In genomic region chr12:71981250-71981649, GRCm38 (mm10) we compare ENCODE assay signal across 10 mouse cellular contexts.
DNase-seq lines count a peak whose midpoint lies in the region; ATAC-seq and TF ChIP-seq lines count a peak whose summit lies in the region.
"Had no signal": no experiment of that assay in that cellular context is flagged by ENCODE, and none has a peak within 500 bp of the region (broad histone marks: within the 10 kb centered on the region; RNA-seq: fewer than 3 reads in every experiment).

No protein-coding gene starts in this region.

- peak; percentile 15 for TF ChIP-seq RAD21 in CH12.LX (IDR thresholded peaks at IDR 0.05; ENCODE audit: low read depth, low read length)

- dilution Hi-C loops in CH12.LX (cut with MboI; ENCODE audit: extremely low pct_ligation_motif_present, extremely low pct_unique_long_range_greater_than_20kb, low sequenced_read_pairs) = no loop called here

- H3K9me3 ChIP-seq in kidney, postnatal 0 days (replicated peaks; ENCODE audit: low read length) = no peaks in the 10 kb centered on the region
- H3K9me3 ChIP-seq in kidney, embryonic 15.5 days (replicated peaks) = no peaks in the 10 kb centered on the region
- no peaks in the 10 kb centered on the region for H3K9me3 ChIP-seq in CH12.LX (replicated peaks; ENCODE audit: low read length)
- no peaks in the 10 kb centered on the region for H3K9me3 ChIP-seq in embryonic facial prominence, embryonic 15.5 days (replicated peaks)
- no peaks in the 10 kb centered on the region for H3K9me3 ChIP-seq in heart, postnatal 0 days (replicated peaks; ENCODE audit: control insufficient read depth, low read length)

- TF ChIP-seq POLR2A in CH12.LX (IDR thresholded peaks at IDR 0.05; ENCODE audit: low read depth, low read length) = no peak

- H3K9ac ChIP-seq in kidney, postnatal 0 days (ENCODE audit: low read depth, low read length) = no peak overlapping the region
- H3K9ac ChIP-seq in kidney, embryonic 15.5 days = no peak overlapping the region
- H3K9ac ChIP-seq in CH12.LX (ENCODE audit: insufficient read depth, low read depth) = no peak overlapping the region
- no peak overlapping the region for H3K9ac ChIP-seq in embryonic facial prominence, embryonic 15.5 days
- H3K9ac ChIP-seq in heart, postnatal 0 days (replicated peaks; ENCODE audit: low read depth, low read length) = no peak overlapping the region

- H3K79me2 ChIP-seq in CH12.LX (replicated peaks; ENCODE audit: control insufficient read depth, extremely low read depth, insufficient read depth, poor library complexity, severe bottlenecking) = no peaks in the 10 kb centered on the region

- TF ChIP-seq EP300 in CH12.LX (IDR thresholded peaks at IDR 0.05; ENCODE audit: low read length) = no peak
- TF ChIP-seq EP300 in heart, postnatal 0 days (IDR thresholded peaks at IDR 0.05; ENCODE audit: low read depth) = no peak

- TF ChIP-seq CTCF in kidney, postnatal 0 days (IDR thresholded peaks at IDR 0.05; ENCODE audit: low read depth) = no peak
- TF ChIP-seq CTCF in CH12.LX (conservative IDR thresholded peaks at IDR 0.05 in 1 of 2, IDR thresholded peaks at IDR 0.05 in 1 of 2; ENCODE audit: low read depth in 2 of 2, low read length in 2 of 2) = 0 out of 4 replicates have a peak, but pooled peaks of 1 of the 2 experiments have one; percentile 11
- TF ChIP-seq CTCF in heart, postnatal 0 days (IDR thresholded peaks at IDR 0.05; ENCODE audit: low read depth) = no peak

- no peak overlapping the region for H3K4me3 ChIP-seq in kidney, postnatal 0 days (replicated peaks; ENCODE audit: low read depth, low read length)
- no peak overlapping the region for H3K4me3 ChIP-seq in kidney, embryonic 15.5 days (replicated peaks)
- no peak overlapping the region for H3K4me3 ChIP-seq in CH12.LX (replicated peaks in 1 of 3; ENCODE audit: low read depth in 2 of 3, low read length in 2 of 3, poor library complexity in 1 of 3)
- no peak overlapping the region for H3K4me3 ChIP-seq in embryonic facial prominence, embryonic 15.5 days (replicated peaks)
- no peak overlapping the region for H3K4me3 ChIP-seq in heart, postnatal 0 days (ENCODE audit: low read depth, low read length)

- peak; percentile 18 for DNase-seq in kidney, postnatal 0 days (ENCODE audit: low spot score)
- no peak for DNase-seq in CH12.LX (ENCODE audit: extremely low read depth)
- DNase-seq in heart, postnatal 0 days (ENCODE audit: low spot score) = peak; percentile 74
- no peak for DNase-seq in testis, postnatal 14 days (ENCODE audit: low spot score)
- no peak for DNase-seq in adrenal gland, adult 8-10 months
- DNase-seq: adrenal gland, adult 2 months; gastrocnemius, postnatal 36 days had no signal

- H3K36me3 ChIP-seq in kidney, postnatal 0 days (ENCODE audit: insufficient read depth, low read length) = peaks cover 23% of the 10 kb centered on the region
- peaks cover 59% of the 10 kb centered on the region for H3K36me3 ChIP-seq in kidney, embryonic 15.5 days
- peaks cover 36 to 89% of the 10 kb centered on the region in 2 experiments for H3K36me3 ChIP-seq in CH12.LX (replicated peaks in 1 of 2; ENCODE audit: control insufficient read depth in 1 of 2, insufficient read depth in 1 of 2, low read length in 1 of 2)
- H3K36me3 ChIP-seq in embryonic facial prominence, embryonic 15.5 days = peaks cover 34% of the 10 kb centered on the region
- peaks cover 68% of the 10 kb centered on the region for H3K36me3 ChIP-seq in heart, postnatal 0 days (replicated peaks; ENCODE audit: control insufficient read depth, insufficient read depth, low read length)

- in situ Hi-C loops in CH12.LX (cut with MboI; ENCODE audit: low pct_ligation_motif_present, low pct_unique_long_range_greater_than_20kb, low sequenced_read_pairs) = no loop called here

- H3K27me3 ChIP-seq in kidney, postnatal 0 days (ENCODE audit: insufficient read depth, low read length) = no peaks in the 10 kb centered on the region
- no peaks in the 10 kb centered on the region for H3K27me3 ChIP-seq in kidney, embryonic 15.5 days
- no peaks in the 10 kb centered on the region for H3K27me3 ChIP-seq in CH12.LX (replicated peaks)
- H3K27me3 ChIP-seq in embryonic facial prominence, embryonic 15.5 days = no peaks in the 10 kb centered on the region
- H3K27me3 ChIP-seq in heart, postnatal 0 days (ENCODE audit: control insufficient read depth, insufficient read depth, low read length) = no peaks in the 10 kb centered on the region

- 0 out of 2 replicates have a peak, but pooled peaks cover under 1% of the 10 kb centered on the region for H3K4me1 ChIP-seq in kidney, postnatal 0 days (replicated peaks; ENCODE audit: insufficient read depth, low read length)
- H3K4me1 ChIP-seq in kidney, embryonic 15.5 days = peaks cover 19% of the 10 kb centered on the region
- peaks cover 6 to 61% of the 10 kb centered on the region in 2 experiments for H3K4me1 ChIP-seq in CH12.LX (ENCODE audit: control insufficient read depth in 1 of 2, insufficient read depth in 2 of 2)
- peaks cover 29% of the 10 kb centered on the region for H3K4me1 ChIP-seq in embryonic facial prominence, embryonic 15.5 days
- H3K4me1 ChIP-seq in heart, postnatal 0 days (ENCODE audit: control insufficient read depth, insufficient read depth) = peaks cover 44% of the 10 kb centered on the region

- ATAC-seq in kidney, postnatal 0 days (replicated peaks; ENCODE audit: low FRiP score, low read depth) = no peak
- no peak for ATAC-seq in kidney, embryonic 15.5 days (replicated peaks; ENCODE audit: low FRiP score)
- no peak for ATAC-seq in embryonic facial prominence, embryonic 15.5 days (ENCODE audit: insufficient number of reproducible peaks, low FRiP score, low TSS enrichment, low read depth)
- peak; percentile 24 for ATAC-seq in heart, postnatal 0 days (ENCODE audit: insufficient read depth, low read depth)
- no peak for ATAC-seq in CD4-positive, CD25-positive, alpha-beta regulatory T cell, adult 4 months

- H3K27ac ChIP-seq in kidney, postnatal 0 days = no peak overlapping the region
- H3K27ac ChIP-seq in kidney, embryonic 15.5 days = no peak overlapping the region
- no peak overlapping the region for H3K27ac ChIP-seq in CH12.LX (ENCODE audit: insufficient read depth, low read depth)
- H3K27ac ChIP-seq in embryonic facial prominence, embryonic 15.5 days (replicated peaks) = peak overlapping the region; percentile 78
- H3K27ac ChIP-seq in heart, postnatal 0 days (ENCODE audit: low read depth) = peak overlapping the region; percentile 88

- 65% methylated on average over 8 of the region's 8 CpGs for WGBS in kidney, postnatal 0 days
- WGBS in kidney, embryonic 15.5 days = 70% methylated on average over 8 of the region's 8 CpGs
- 31% methylated on average over 8 of the region's 8 CpGs for WGBS in embryonic facial prominence, embryonic 15.5 days
- 18% methylated on average over 8 of the region's 8 CpGs for WGBS in heart, postnatal 0 days

- no peak overlapping the region for H3K4me2 ChIP-seq in kidney, postnatal 0 days (ENCODE audit: low read length)
- H3K4me2 ChIP-seq in kidney, embryonic 15.5 days = no peak overlapping the region
- H3K4me2 ChIP-seq in CH12.LX (ENCODE audit: insufficient read depth, low read depth, poor library complexity, severe bottlenecking) = no peak overlapping the region
- no peak overlapping the region for H3K4me2 ChIP-seq in embryonic facial prominence, embryonic 15.5 days (replicated peaks)
- H3K4me2 ChIP-seq in heart, postnatal 0 days (ENCODE audit: low read depth, low read length) = no peak overlapping the region

TF ChIP-seq in CH12.LX, 34 proteins besides CTCF, POLR2A, EP300 and RAD21:
- TF ChIP-seq MEF2A (IDR thresholded peaks at IDR 0.05; ENCODE audit: borderline replicate concordance, low read depth, low read length) (0 out of 2 replicates have a peak, but pooled peaks have one; percentile 37), ZKSCAN1 (IDR thresholded peaks at IDR 0.05; ENCODE audit: borderline replicate concordance, low read depth, low read length) (no peak), BHLHE40 (IDR thresholded peaks at IDR 0.05; ENCODE audit: low read depth, low read length) (0 out of 2 replicates have a peak, but pooled peaks have one; percentile 19), IRF4 (IDR thresholded peaks at IDR 0.05; ENCODE audit: low read depth, low read length) (no peak), SMC3 (IDR thresholded peaks at IDR 0.05; ENCODE audit: low read depth, low read length) (0 out of 2 replicates have a peak, but pooled peaks have one; percentile 8)

Comparison
In these comparisons a context has a peak if more than half of its experiments do, and no peak if none do; other contexts are left out.
1. DNase-seq: peak in kidney, postnatal 0 days (single experiment) and heart, postnatal 0 days (single experiment); none in CH12.LX (single experiment), testis, postnatal 14 days (single experiment) and adrenal gland, adult 8-10 months (single experiment).
2. H3K27ac ChIP-seq: peak in embryonic facial prominence, embryonic 15.5 days (single experiment) and heart, postnatal 0 days (single experiment); none in kidney, postnatal 0 days (single experiment), kidney, embryonic 15.5 days (single experiment) and CH12.LX (single experiment).